Mouse (Mus musculus) thymus, postnatal 0 days (tissue): ENCODE data around the gene Hsd3b7. TPM values are rescaled to one million over a fixed set of nuclear protein-coding genes. Genes with fewer than 3 reads are reported as not detected.

ENCODE experiments used
- DNase-seq: peaks from one replicate; pipeline ENCODE4 v3.0.0-alpha.2; 2015; ENCODE audit warnings: low spot score
- polyA plus RNA-seq: library from polyadenylated mRNA; unstranded; fragments of >200 nt; fragmentation: Nextera tagmentation; extraction: Ambion mirVana; gene quantifications from 2 replicates; pipeline ENCODE4 v1.2.1, GENCODE M21; 2015

Hsd3b7 gene
- polyA plus RNA-seq = 8.7 and 10.4 TPM in 2 replicates

DNA sequence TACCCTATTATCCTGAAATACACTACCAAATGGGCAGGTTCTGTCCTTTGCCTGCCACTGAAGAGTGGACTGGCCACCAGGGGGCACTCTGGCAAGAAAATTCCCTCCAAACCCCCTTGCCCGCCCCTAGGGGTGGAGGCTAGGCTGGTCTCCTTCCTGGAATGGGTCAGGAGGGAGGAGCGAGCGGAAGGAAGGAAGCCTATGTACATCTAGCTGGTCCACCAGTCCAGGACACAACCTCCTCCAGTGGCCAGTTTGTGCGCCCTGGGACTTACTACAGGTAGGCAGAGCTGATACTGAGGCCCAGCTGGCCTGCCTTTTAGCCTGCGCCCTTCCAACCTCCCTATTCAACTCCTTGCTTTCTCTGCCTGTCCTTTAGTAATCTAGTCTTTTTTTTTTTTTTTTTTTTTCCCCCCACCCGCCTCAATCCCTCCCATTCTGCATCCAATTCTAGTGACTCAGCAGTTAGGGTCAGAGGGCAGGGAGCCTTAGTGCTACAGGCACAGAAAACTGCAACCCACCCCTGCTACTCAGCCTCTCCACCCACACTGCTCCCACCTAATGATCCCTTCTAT, at the start of gene Hsd3b7:
TSS of gene Hsd3b7 (plus strand) at position 170 of the 575 bp plus-strand sequence.
- DNase-seq = peak; percentile 69

DNA sequence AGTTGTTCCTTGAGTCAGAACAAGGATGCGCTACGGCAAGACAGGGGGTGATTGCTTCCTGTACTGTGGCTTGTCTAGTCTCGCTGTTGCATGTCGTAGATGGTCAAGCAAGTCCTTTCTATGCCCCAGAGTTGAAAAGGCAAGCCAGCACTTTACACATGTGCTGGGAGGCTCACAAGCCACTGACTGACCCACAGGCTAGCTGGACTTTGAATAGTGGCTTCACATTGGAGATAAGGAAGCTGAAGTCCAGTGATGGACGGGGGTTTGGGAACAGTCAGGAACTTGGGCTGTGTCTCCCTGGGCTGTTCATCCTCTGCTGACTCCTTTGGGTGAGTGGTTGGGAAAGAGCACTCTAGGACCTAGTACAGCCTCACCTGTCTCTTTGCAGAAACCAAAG, 48.8 kb upstream of the Hsd3b7 start:
- no peak for DNase-seq

DNA sequence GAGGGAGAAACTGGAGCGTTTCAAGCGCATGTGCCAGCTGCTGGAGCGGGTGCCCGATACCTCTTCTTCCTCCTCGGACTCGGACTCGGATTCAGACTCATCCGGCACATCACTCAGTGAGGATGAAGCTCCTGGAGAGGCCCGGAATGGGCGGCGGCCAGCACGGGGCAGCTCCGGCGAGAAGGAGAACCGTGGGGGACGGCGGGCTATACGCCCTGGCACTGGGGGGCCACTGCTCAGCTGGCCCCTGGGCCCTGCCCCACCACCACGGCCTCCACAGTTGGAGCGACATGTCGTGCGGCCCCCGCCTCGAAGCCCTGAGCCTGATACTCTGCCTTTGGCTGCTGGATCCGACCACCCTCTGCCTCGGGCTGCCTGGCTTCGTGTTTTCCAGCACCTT, 48.3 kb upstream of the Hsd3b7 start:
- DNase-seq = no peak

DNA sequence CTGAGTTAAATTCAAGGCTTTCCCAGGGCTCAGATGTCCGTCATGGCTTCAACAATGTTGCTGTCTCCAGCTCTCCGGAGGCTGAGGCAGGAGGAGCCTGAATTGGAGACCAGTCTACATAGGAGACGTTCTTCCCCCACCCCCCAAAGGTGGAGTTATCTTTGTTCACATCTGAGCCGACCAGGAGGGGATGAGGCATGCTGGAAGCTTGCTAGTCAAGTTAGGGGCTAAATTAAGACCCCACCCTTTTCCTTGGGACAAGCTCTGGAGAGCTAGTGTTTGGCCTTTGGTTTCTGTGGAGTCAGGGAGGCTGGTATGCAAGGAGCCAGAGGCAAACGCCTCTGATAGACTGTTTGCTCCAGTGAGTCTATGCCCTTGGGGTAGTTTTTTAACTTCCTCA, 47.2 kb upstream of the Hsd3b7 start:
- DNase-seq = no peak

DNA sequence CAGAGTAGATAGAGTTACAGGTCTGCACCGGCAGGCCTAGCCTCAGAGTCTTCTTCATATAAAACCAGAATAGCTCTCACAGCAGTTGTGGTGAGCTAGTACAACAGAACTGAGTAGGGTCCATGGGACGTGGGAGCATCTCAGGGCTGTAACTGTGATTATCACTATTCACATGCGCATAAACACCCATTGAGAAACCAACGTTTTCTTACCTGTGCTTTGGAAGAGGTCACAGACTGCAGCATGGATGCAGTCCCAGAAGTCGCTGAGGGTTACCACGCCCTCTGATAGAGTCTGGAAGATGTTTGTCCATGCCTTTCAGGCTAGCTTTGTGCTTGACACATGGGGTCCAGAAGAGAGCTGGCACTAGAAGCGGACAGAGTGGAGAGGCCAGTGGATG, 46.7 kb upstream of the Hsd3b7 start:
- DNase-seq = no peak

DNA sequence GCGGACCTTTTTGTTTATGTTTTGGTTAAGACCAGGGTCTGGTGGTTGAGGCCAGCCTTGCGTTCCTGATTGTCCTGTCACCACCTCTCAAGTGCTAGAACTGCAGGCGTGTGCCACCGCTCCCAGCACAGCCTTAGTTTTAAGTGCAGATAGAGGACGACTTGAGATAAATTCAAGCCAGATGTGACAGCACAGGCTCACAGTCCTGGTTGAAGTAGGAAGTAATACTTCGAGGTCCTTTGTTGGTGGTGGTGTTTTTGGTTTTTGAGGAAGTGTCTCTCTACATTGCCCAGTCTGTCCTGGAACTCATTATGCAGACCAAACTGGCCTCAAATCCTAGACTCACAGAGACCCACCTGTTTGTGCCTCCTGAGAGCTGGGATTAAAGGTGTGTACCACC, 40.7 kb upstream of the Hsd3b7 start:
- no peak for DNase-seq

DNA sequence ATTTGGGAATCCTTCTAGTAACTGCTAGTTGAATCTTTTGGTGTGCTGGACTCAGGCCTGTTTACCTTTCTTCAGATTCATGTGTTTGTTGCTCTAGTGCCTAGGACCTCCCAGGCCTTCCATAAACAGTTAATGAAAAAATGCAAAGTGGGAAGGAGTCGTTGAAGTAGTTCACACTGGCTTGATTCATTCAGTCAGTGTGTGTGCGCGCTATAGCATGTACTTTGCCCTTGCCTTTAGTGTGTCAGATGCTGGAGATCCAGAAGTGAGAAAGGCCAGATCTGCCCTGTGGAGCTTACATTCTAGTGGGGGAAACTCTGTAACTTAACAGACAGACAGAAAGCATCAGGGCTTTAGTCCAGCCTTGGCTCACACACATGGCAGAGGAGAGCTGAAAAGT, 39.9 kb upstream of the Hsd3b7 start:
- no peak for DNase-seq

DNA sequence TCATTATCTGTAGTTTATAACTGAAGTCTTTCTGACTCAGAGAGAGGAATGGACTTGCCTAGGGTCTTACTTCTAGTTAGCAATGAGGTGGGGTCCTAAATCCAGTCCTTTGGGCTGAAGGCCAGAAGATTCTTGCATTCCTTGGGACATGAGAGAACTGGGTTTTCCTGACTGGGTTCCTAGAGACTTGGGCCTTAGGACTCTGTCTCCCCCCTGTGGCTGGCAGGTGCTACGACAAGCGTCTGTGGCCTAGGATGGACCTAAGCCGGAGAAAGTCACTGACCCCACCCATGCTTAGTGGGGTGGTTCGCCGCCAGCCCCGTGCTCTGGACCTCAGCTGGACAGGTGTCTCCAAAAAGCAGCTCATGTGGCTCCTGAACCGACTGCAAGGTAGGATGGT, 39.4 kb upstream of the Hsd3b7 start:
- peak; percentile 58 for DNase-seq

DNA sequence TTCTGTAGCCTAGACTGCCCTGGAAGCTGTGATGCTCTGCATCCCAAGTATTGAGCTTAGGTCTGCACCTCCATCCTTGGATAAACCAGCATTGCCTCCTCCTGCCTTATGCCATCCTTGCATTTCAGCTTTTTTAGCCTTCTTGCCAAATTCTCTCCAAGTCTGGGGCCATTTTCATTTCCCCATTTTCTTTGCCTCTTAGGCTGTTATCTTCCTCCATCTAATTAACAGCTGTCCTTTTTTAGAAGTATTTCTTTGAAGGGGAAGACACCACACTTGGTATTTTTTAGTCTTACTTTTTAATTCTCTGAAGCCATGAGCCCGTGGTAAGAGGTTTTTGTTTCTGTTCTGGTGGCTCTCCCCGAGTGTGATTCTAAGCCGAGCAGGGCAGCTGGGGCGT, 36.8 kb upstream of the Hsd3b7 start:
- no peak for DNase-seq

DNA sequence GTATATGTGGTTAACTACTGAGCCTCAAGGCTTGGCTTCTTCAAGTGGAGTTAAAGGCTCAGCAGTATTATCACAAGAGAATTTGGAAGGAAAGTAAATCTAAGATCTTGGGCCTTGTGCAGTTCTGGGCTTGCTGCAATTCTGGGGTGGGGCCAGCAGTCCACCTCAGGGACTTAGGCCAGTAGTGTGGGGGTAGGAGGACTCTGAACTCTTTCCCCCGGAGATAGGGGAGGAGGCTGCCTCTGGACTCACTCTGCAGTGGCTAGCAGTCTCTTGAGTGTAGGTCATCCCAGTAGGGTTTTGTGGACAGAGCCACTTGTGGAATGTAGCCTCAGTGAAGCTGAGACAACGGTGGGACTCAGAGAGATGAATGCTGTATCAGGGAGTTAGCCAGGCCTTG, 34.6 kb upstream of the Hsd3b7 start:
- no peak for DNase-seq

DNA sequence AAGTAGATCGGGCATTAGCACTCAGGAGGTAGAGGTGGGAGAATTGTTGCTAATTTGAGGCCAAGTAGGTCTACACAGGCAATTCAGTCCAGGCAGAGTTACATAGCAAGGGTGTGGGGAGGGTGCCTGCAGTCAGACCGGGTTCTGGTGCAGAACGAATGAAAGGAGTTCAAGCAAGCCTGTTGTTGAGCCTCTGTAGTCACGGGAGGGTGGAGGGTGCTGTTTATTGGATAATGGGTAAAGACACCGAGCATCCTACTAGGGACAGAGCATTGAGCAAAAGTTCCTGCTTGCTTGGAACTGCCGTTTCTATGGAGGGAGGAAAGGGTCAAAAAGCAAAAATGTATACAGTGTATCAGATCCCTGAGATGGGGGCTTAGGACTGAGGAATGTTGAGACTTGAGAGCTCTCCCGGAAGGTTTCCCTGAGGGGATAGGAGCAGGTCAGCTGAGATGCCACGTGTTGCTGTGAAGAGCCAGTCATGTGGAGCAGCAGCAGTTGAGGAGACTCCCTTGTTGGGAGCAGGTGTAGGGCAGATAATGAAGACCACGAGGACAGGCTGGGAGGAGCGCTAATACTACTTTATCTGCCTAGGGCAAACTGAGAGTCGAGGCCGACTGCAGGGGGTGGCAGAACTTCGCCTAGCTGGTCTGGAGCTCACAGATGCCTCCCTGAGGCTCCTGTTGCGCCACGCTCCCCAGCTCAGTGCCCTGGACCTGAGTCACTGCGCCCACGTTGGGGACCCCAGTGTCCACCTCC, 33.4 kb upstream of the Hsd3b7 start:
- DNase-seq = no peak

DNA sequence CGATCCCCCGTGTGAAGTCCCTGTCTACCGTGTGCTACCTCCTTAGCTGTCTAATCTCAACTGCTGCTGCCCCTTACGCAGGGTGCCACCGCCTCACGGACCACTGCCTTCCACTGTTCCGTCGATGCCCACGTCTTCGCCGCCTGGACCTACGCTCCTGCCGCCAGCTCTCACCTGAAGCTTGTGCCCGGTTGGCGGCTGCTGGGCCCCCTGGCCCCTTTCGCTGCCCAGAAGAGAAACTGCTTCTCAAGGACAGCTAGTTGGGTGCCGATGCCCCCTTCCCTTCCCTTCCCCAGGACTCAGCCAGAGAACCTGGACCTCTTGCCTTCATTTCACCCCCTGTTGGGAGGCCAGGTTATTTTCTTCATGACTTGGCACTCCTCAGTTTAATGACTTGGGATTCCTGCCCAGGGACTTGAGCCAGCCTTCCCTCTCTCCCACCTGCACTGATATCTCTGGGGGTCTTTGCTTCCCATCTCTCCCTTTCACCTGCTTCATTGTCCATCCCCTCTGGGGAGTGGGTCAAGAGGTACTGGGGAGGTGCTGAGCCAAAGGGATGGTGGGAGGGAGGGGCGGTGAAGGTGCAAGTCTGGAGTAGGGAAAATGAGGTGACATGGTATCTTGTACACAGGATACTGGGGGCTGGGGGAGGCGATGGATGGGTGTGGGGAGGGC, 32.6 kb upstream of the Hsd3b7 start:
- DNase-seq = no peak

DNA sequence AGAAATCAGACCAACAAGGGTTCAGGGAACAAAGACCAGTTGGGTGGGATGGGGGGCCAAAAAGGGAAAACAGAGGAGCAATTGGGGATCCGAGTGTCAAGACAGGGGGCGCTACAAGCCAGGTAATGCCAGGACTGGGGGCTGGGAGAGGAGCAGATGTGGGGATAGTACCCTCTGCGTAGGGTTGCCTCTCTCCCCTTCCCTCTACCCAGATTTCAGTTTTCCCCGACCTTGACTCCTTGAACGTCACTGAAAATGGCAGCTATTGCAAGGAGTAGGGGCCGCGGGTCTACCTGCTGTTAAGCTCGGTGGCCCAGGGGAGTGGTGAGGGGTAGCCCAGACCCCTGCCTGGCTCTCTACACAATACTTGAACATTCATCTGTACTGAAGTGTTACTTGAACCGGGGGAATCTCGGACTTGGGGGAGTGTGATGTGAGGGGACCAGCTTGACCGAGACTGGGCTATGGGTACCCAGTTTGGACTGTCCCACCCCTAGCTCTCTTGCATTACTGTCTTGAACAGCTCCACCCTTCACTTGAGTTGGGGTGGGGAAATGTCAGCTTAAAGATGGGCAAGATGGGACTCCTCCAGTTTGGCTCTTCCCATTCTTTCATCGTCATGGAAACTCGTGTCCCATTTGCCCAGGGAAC, 31.9 kb upstream of the Hsd3b7 start:
- DNase-seq = peak; percentile 41

DNA sequence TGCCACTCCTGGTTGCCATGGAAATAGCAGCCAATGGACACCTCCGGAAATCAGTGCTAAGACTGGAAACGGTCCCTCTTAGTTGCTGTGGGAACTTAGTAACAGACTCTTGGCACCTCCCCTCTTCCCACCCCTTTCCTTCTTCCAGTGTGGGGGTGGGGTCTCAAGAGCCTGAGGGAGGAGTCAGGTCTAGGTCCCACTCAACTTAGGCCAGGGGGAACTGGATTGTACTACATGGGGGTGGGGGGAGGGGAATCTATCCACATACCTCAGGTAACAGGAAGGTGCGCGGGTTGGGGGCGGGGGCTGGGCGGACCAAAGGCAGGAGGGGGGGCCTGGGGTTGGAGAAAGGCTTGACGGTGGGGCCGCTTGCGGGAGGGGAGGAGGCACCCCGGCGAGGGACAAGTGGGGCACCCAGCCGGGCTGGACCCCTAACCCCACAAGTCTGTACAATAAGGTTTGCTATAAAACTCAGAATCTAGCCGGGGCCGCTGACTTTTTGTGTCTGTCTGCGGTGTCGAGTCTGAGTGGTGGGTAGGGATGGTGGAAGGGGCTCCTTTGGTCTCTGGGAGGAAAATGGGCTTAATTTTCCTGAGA, 31.3 kb upstream of the Hsd3b7 start:
- peak; percentile 68 for DNase-seq

DNA sequence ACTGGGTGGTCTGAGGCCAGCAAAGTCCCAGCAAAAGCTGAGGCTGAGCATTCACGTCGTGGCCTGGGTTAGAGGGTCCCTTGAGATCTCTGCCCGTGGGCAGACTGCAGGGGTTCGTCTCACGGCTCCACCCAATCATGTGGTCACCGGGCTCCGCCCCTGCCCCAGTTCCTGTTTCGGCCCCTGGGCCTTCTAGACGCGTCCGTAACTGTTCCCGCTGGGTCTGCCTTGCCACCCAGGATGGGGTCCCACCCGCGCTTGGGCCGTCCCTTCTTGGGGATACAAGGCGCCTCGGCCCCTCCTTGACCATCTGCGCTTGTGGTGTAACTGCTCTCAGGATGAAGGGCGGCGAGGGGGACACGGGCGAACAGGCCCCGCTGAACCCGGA, 30.8 kb upstream of the Hsd3b7 start, which contains the start of gene Orai3:
TSS of gene Orai3 (plus strand) at position 165 of the 388 bp plus-strand sequence.
- peak; percentile 50 for DNase-seq

DNA sequence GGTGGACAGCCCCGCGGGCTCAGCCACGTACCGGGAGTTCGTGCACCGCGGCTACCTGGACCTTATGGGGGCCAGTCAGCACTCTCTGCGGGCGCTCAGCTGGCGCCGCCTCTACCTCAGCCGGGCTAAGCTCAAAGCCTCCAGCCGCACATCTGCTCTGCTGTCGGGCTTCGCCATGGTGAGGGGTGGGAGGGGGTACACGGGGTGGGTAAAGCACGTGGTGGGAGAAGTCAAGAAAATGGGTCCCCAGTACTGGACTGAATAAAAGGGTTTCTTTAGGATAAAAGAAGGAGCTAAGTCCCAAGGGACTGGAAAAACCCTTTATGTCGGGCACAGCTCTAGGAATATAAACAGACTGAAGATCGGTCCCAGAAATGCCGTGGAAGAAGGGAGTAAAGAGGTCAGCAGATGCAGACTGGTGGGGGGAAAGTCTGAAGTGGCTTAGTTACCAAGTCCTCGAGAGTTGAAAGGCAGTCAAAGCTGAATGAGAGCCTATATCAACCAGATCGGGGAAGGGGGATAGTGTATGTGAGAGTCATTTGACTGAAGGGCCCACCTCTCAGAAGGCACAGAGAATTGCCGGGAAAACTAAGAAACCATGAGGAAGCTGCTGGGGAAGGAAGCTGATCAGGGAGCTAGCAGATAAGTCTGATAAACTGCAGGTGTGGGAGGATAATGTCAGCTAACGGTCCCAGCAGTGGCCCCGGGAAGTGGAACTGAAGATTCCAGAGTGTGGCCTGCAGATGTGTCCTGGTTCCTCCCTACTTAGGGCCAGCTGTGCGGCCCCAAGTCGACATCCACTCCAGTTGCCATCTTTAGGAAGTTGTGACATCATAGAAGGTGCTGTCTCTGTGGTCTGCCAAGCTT, 30.1 kb upstream of the Hsd3b7 start:
- DNase-seq = peak; percentile 45

DNA sequence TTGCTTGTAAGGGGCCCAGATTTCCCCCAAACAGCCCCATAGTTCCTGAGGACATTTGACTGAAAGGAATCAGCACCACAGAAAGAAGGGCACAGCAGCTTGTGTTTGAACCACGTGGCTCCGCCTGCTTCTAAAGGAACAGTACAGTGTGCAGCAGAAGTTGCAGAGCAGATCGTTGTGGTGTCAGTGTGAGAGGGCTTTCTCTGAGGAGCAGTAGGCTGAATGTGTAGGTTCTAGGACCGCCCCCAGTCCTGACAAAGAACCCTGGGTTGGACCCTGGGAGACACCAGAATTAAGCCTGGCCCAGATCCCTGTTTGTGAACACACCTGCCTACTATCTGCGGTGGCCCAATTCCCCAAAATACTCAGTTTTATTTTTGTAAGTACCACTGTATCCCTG, 29.1 kb upstream of the Hsd3b7 start:
- peak; percentile 57 for DNase-seq

DNA sequence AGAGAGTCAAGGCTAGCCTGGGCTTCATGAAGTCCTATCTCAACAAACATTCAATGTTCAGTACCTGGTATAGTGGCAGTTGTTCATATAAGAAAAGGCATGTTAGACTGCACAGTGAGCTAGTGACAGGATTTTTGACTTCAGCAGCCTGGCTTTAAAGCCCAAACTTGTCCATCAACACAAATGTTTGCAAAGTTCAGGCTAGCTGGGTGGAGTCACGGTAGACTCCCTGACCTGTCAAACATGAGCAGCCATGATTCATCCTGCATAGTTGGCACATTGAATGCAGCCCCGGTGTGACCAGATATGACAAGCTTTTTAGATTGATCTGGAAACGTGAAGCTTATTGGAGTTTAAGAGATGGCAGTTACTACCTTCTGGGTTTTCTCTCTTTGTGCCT, 28.3 kb upstream of the Hsd3b7 start:
- no peak for DNase-seq

DNA sequence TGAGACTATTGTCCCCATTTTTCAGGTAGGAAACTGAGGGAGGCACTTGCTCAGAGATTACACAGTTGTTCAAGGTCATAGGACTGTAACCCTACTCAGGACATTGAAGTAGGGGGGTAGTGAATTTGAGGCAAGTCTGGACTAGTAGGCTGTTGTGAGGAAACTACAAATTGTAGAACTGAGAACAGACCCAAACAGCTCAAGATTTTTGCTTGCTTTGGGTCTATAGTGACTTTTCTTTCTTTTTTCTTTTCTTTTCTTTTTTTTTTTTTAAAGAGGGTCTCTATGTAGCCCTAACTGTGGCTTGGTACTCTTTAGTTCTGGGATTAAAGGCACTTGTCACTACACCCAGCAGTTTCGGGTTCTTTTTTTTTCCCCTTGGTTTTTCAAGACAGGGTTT, 27.8 kb upstream of the Hsd3b7 start:
- DNase-seq = no peak

DNA sequence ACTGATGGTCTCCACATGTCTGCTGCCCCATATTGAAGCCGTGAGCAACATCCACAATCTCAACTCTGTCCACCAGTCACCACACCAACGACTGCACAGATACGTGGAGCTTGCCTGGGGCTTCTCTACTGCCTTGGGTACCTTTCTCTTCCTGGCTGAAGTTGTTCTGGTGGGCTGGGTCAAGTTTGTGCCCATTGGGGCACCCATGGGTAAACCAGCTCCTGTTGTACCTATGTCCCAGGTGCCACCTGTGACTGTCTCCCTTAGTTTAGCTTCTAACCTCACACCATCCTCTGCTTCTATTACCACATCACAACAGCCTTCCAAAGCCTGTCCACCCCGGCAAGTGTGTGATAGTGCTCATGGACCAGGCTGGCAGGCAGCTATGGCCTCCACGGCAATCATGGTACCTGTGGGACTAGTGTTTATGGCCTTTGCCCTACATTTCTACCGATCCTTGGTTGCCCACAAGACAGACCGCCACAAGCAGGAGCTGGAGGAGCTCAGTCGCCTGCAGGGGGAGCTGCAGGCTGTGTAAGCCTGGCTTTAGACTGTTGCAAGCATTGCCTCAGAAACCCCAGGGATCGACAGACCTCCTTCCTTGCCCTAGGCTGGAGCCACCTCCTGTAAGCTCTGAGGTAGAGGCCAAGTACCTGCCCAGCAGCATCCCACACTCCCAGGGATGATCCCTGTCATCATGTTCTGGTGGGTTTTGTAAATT, 26.6 kb upstream of the Hsd3b7 start:
- peak; percentile 85 for DNase-seq
